8 mouse cellular contexts compared by ENCODE assay signal in genomic region chr9:58581283-58581930, GRCm38 (mm10). TPM values are rescaled to one million over a fixed set of nuclear protein-coding genes. Genes with fewer than 3 reads are reported as not detected.
DNase-seq lines count a peak whose midpoint lies in the region; ATAC-seq and TF ChIP-seq lines count a peak whose summit lies in the region.

No protein-coding gene starts in this region.

- peak overlapping the region; percentile 48 to 56 for H3K4me3 ChIP-seq in heart, embryonic 14.5 days (ENCODE audit: control insufficient read depth in 1 of 2, insufficient read depth in 1 of 2, low read depth in 1 of 2, low read length in 2 of 2)
- H3K4me3 ChIP-seq in MEL (ENCODE audit: control insufficient read depth in 1 of 2, insufficient read depth in 1 of 2, low read depth in 2 of 2, low read length in 2 of 2) = peak overlapping the region; percentile 50 to 55
- peak overlapping the region; percentile 70 for H3K4me3 ChIP-seq in forebrain, embryonic 15.5 days
- peak overlapping the region; percentile 48 to 50 for H3K4me3 ChIP-seq in liver, embryonic 14.5 days (ENCODE audit: insufficient read depth in 1 of 2, low read depth in 2 of 2, low read length in 2 of 2)
- H3K4me3 ChIP-seq in stomach, embryonic 16.5 days (replicated peaks; ENCODE audit: low read length) = peak overlapping the region; percentile 41

- no peak for TF ChIP-seq POLR2A in MEL (IDR thresholded peaks at IDR 0.05; ENCODE audit: control insufficient read depth in 1 of 2, insufficient read depth in 1 of 2, low read depth in 1 of 2, low read length in 2 of 2, poor library complexity in 1 of 2)

- H3K9ac ChIP-seq in heart, embryonic 14.5 days (ENCODE audit: low read length) = peak overlapping the region; percentile 80
- H3K9ac ChIP-seq in MEL (ENCODE audit: control insufficient read depth, low read depth, low read length, poor library complexity, severe bottlenecking) = peak overlapping the region; percentile 91
- peak overlapping the region; percentile 62 for H3K9ac ChIP-seq in forebrain, embryonic 15.5 days (replicated peaks)
- peak overlapping the region; percentile 73 for H3K9ac ChIP-seq in liver, embryonic 14.5 days (replicated peaks)
- peak overlapping the region; percentile 78 for H3K9ac ChIP-seq in stomach, embryonic 16.5 days (ENCODE audit: low read length)

- TF ChIP-seq RAD21 in MEL (IDR thresholded peaks at IDR 0.05; ENCODE audit: low read depth, low read length) = no peak

- intact Hi-C loops in heart, postnatal 14 days (cut with DNase I) = loop anchor here (5.0 kb wide), 1 partner anchor 41 kb away; no protein-coding TSS in a partner anchor

- peak overlapping the region; percentile 93 to 95 for H3K27ac ChIP-seq in heart, embryonic 14.5 days (replicated peaks in 1 of 2; ENCODE audit: control insufficient read depth in 1 of 2, insufficient read depth in 1 of 2, low read depth in 2 of 2, low read length in 2 of 2)
- peak overlapping the region; percentile 96 for H3K27ac ChIP-seq in MEL (ENCODE audit: control insufficient read depth, low read depth, low read length)
- H3K27ac ChIP-seq in forebrain, embryonic 15.5 days (replicated peaks) = peak overlapping the region; percentile 90
- H3K27ac ChIP-seq in liver, embryonic 14.5 days = peak overlapping the region; percentile 75
- peak overlapping the region; percentile 93 for H3K27ac ChIP-seq in stomach, embryonic 16.5 days (ENCODE audit: low read length)

- no peaks in the 10 kb centered on the region for H3K27me3 ChIP-seq in heart, embryonic 14.5 days (ENCODE audit: control insufficient read depth, insufficient read depth, low read length)
- H3K27me3 ChIP-seq in MEL (ENCODE audit: control insufficient read depth in 1 of 2, insufficient read depth in 2 of 2, low read length in 2 of 2) = no peaks in the 10 kb centered on the region
- no peaks in the 10 kb centered on the region for H3K27me3 ChIP-seq in forebrain, embryonic 15.5 days
- H3K27me3 ChIP-seq in liver, embryonic 14.5 days (ENCODE audit: control insufficient read depth, insufficient read depth, low read length) = no peaks in the 10 kb centered on the region
- no peaks in the 10 kb centered on the region for H3K27me3 ChIP-seq in stomach, embryonic 16.5 days (ENCODE audit: control insufficient read depth, insufficient read depth, low read length)

- 0 out of 2 replicates have a peak, but pooled peaks have one; percentile 3 for ATAC-seq in heart, embryonic 14.5 days (ENCODE audit: insufficient number of reproducible peaks, insufficient read depth, low FRiP score, low read depth)
- ATAC-seq in forebrain, embryonic 15.5 days (replicated peaks) = no peak
- ATAC-seq in liver, embryonic 14.5 days (ENCODE audit: insufficient read depth) = no peak; the same call in 1 of the 2 replicates
- peak; percentile 18; the same call in 1 of the 2 replicates for ATAC-seq in stomach, embryonic 16.5 days (ENCODE audit: insufficient read depth, low FRiP score)

- TF ChIP-seq EP300 in MEL (IDR thresholded peaks at IDR 0.05; ENCODE audit: low read depth in 1 of 2, low read length in 2 of 2) = no peak
- TF ChIP-seq EP300 in liver, embryonic 14.5 days (IDR thresholded peaks at IDR 0.05; ENCODE audit: low read depth) = no peak

- 24% methylated on average over 8 of the region's 8 CpGs for WGBS in heart, embryonic 14.5 days
- WGBS in forebrain, embryonic 15.5 days = 30% methylated on average over 8 of the region's 8 CpGs
- 26% methylated on average over 8 of the region's 8 CpGs for WGBS in liver, embryonic 14.5 days (ENCODE audit: insufficient replicate concordance)
- 23% methylated on average over 8 of the region's 8 CpGs for WGBS in stomach, embryonic 16.5 days

- peak overlapping the region; percentile 82 for H3K4me2 ChIP-seq in heart, embryonic 14.5 days (ENCODE audit: low read length)
- peak overlapping the region; percentile 81 for H3K4me2 ChIP-seq in forebrain, embryonic 15.5 days (replicated peaks)
- H3K4me2 ChIP-seq in liver, embryonic 14.5 days (ENCODE audit: low read depth) = peak overlapping the region; percentile 92
- H3K4me2 ChIP-seq in stomach, embryonic 16.5 days (ENCODE audit: low read depth, low read length) = peak overlapping the region; percentile 68

- TF ChIP-seq CTCF in MEL (IDR thresholded peaks at IDR 0.05 in 2 of 3, conservative IDR thresholded peaks at IDR 0.05 in 1 of 3; ENCODE audit: control insufficient read depth in 1 of 3, insufficient read depth in 1 of 3, low read depth in 2 of 3, low read length in 3 of 3, poor library complexity in 1 of 3, severe bottlenecking in 1 of 3) = no peak; a peak in 1 of 6 replicates
- TF ChIP-seq CTCF in liver, embryonic 14.5 days (IDR thresholded peaks at IDR 0.05; ENCODE audit: low read depth) = no peak

- DNase-seq in heart, postnatal 14 days = no peak
- DNase-seq in MEL (ENCODE audit: low read depth, low spot score) = peak; percentile 53
- DNase-seq in liver, embryonic 14.5 days (ENCODE audit: low read depth in 3 of 3, low spot score in 3 of 3) = peak in 1 of 3 experiments; percentile 12
- DNase-seq in cerebellum, postnatal 4 days (ENCODE audit: low spot score in 2 of 2) = no peak
- DNase-seq in layer of hippocampus, postnatal 10 days (ENCODE audit: low spot score in 2 of 2) = no peak

- no peaks in the 10 kb centered on the region for H3K9me3 ChIP-seq in heart, embryonic 14.5 days (ENCODE audit: control insufficient read depth, low read length)
- H3K9me3 ChIP-seq in MEL (replicated peaks; ENCODE audit: insufficient read depth, low read length) = no peaks in the 10 kb centered on the region
- no peaks in the 10 kb centered on the region for H3K9me3 ChIP-seq in forebrain, embryonic 15.5 days
- no peaks in the 10 kb centered on the region for H3K9me3 ChIP-seq in liver, embryonic 14.5 days (ENCODE audit: control insufficient read depth, low read length)
- no peaks in the 10 kb centered on the region for H3K9me3 ChIP-seq in stomach, embryonic 16.5 days (replicated peaks; ENCODE audit: control insufficient read depth, low read length)

- peaks cover 3 to 14% of the 10 kb centered on the region in 2 experiments; a peak in 3 of 4 replicates for H3K4me1 ChIP-seq in heart, embryonic 14.5 days (ENCODE audit: control insufficient read depth in 2 of 2, insufficient read depth in 2 of 2, low read length in 2 of 2)
- H3K4me1 ChIP-seq in MEL (ENCODE audit: control insufficient read depth in 1 of 2, insufficient read depth in 2 of 2, low read length in 2 of 2) = peaks cover 4 to 8% of the 10 kb centered on the region in 2 experiments; a peak in 3 of 4 replicates
- H3K4me1 ChIP-seq in forebrain, embryonic 15.5 days = peaks cover 23% of the 10 kb centered on the region
- peaks cover 13 to 14% of the 10 kb centered on the region in 2 experiments for H3K4me1 ChIP-seq in liver, embryonic 14.5 days (replicated peaks; ENCODE audit: control insufficient read depth in 2 of 2, insufficient read depth in 2 of 2, low read length in 1 of 2)
- peaks cover 8% of the 10 kb centered on the region; the same call in 1 of the 2 replicates for H3K4me1 ChIP-seq in stomach, embryonic 16.5 days (ENCODE audit: control insufficient read depth, insufficient read depth, low read length)

- H3K79me2 ChIP-seq in MEL (ENCODE audit: control insufficient read depth, insufficient read depth, low read length, poor library complexity) = peaks cover 28% of the 10 kb centered on the region

- H3K36me3 ChIP-seq in heart, embryonic 14.5 days (ENCODE audit: control insufficient read depth, insufficient read depth, low read length) = no peaks in the 10 kb centered on the region
- peaks cover 0 to 21% of the 10 kb centered on the region in 2 experiments; a peak in 2 of 4 replicates for H3K36me3 ChIP-seq in MEL (ENCODE audit: control insufficient read depth in 1 of 2, insufficient read depth in 2 of 2, low read length in 2 of 2)
- no peaks in the 10 kb centered on the region for H3K36me3 ChIP-seq in forebrain, embryonic 15.5 days
- H3K36me3 ChIP-seq in liver, embryonic 14.5 days (replicated peaks; ENCODE audit: control insufficient read depth, insufficient read depth, low read depth) = no peaks in the 10 kb centered on the region; the same call in 1 of the 2 replicates
- H3K36me3 ChIP-seq in stomach, embryonic 16.5 days (ENCODE audit: control insufficient read depth, insufficient read depth, low read length) = no peaks in the 10 kb centered on the region

TF ChIP-seq in MEL, 35 proteins besides CTCF, POLR2A, EP300 and RAD21:
- TF ChIP-seq ZNF384 (IDR thresholded peaks at IDR 0.05; ENCODE audit: low read depth, low read length) (peak; percentile 35; the same call in 1 of the 2 replicates), TAL1 (IDR thresholded peaks at IDR 0.05; ENCODE audit: low read length) (no peak), CHD1 (IDR thresholded peaks at IDR 0.05; ENCODE audit: low read depth, low read length) (0 out of 2 replicates have a peak, but pooled peaks have one; percentile 62)

RNA-seq across cellular contexts. Expression of gene Nptn, which starts 0.6 kb away (rescaled TPM):
- 133 and 136 TPM in 2 replicates for polyA plus RNA-seq in heart, embryonic 14.5 days (2014; fragmentation: Nextera tagmentation; extraction: Ambion mirVana)
- total RNA-seq in heart, postnatal 14 days (2021) = 100 to 1,000 TPM; 155 to 177 TPM
- 69.1 and 71.4 TPM in 2 replicates for total RNA-seq in MEL (2012; rRNA removed)
- 100 to 1,000 TPM in 1 of 2 experiments, not detected in 1; 199 TPM for polyA plus RNA-seq in MEL (2012; ENCODE audit: insufficient read depth in 1 of 2, insufficient read length in 2 of 2, low read depth in 1 of 2, low replicate concordance in 2 of 2, missing spikeins in 1 of 2)
- 127 and 145 TPM in 2 replicates for polyA plus RNA-seq in forebrain, embryonic 15.5 days (2015; fragmentation: Nextera tagmentation; extraction: Ambion mirVana)
- 121 and 145 TPM in 2 replicates for polyA plus RNA-seq in liver, embryonic 14.5 days (2012; rRNA removed)
- 107 and 112 TPM in 2 replicates for polyA plus RNA-seq in liver, embryonic 14.5 days (2014; fragmentation: Nextera tagmentation; extraction: Ambion mirVana)
- polyA plus RNA-seq in stomach, embryonic 16.5 days (2015; fragmentation: Nextera tagmentation; extraction: Ambion mirVana) = 155 and 165 TPM in 2 replicates
- total RNA-seq in layer of hippocampus, postnatal 10 days (2021) = 100 to 1,000 TPM; 625 to 664 TPM

RNA-seq across cellular contexts. Expression of gene Cd276, which starts 26.2 kb away (rescaled TPM):
- 30.9 and 31.0 TPM in 2 replicates for polyA plus RNA-seq in heart, embryonic 14.5 days (2014; fragmentation: Nextera tagmentation; extraction: Ambion mirVana)
- 10 to 100 TPM; 15.4 to 17.6 TPM for total RNA-seq in heart, postnatal 14 days (2021)
- total RNA-seq in MEL (2012; rRNA removed) = 0.10 and 0.12 TPM in 2 replicates
- polyA plus RNA-seq in MEL (2012; ENCODE audit: insufficient read depth in 1 of 2, insufficient read length in 2 of 2, low read depth in 1 of 2, low replicate concordance in 2 of 2, missing spikeins in 1 of 2) = 1 to 10 TPM in 1 of 2 experiments, not detected in 1; 3.6 TPM
- polyA plus RNA-seq in forebrain, embryonic 15.5 days (2015; fragmentation: Nextera tagmentation; extraction: Ambion mirVana) = 30.9 and 31.0 TPM in 2 replicates
- polyA plus RNA-seq in liver, embryonic 14.5 days (2012; rRNA removed) = 0.87 and 1.1 TPM in 2 replicates
- 1.2 and 1.6 TPM in 2 replicates for polyA plus RNA-seq in liver, embryonic 14.5 days (2014; fragmentation: Nextera tagmentation; extraction: Ambion mirVana)
- 30.4 and 31.2 TPM in 2 replicates for polyA plus RNA-seq in stomach, embryonic 16.5 days (2015; fragmentation: Nextera tagmentation; extraction: Ambion mirVana)
- 10 to 100 TPM; 15.7 to 16.6 TPM for total RNA-seq in layer of hippocampus, postnatal 10 days (2021)

Comparison
In these comparisons a context has a peak if more than half of its experiments do, and no peak if none do; other contexts are left out.
1. ATAC-seq: peak in heart, embryonic 14.5 days (single experiment) and stomach, embryonic 16.5 days (single experiment); none in forebrain, embryonic 15.5 days (single experiment) and liver, embryonic 14.5 days (single experiment).
2. Peak in every context shown above with its lines, with median percentiles within 50 percentile points of each other: H3K27ac ChIP-seq, H3K4me2 ChIP-seq, H3K4me3 ChIP-seq and H3K9ac ChIP-seq.